Mouse (Mus musculus) kidney, adult 2 months (tissue): ENCODE results near the gene Pafah1b3. TPM values are rescaled to one million over a fixed set of nuclear protein-coding genes. Genes with fewer than 3 reads are reported as not detected.

Experiments used
- DNase-seq: peaks from one replicate; pipeline ENCODE4 v3.0.0; 2021
- H3K27ac ChIP-seq: fragments of 200-500 bp; 2 replicates; pipeline ENCODE4 v1.5.1; 2012; ENCODE audit warnings: low read depth, low read length, control low read depth, inconsistent platforms; ENCODE audit not compliant: insufficient read depth
- H3K27me3 ChIP-seq: fragments of 200-500 bp; replicated peaks from 2 replicates; pipeline ENCODE4 v1.6.1; 2012; ENCODE audit warnings: mild to moderate bottlenecking, moderate library complexity, low read length, inconsistent platforms; ENCODE audit not compliant: control insufficient read depth, insufficient read depth
- H3K36me3 ChIP-seq: fragments of 200-500 bp; 2 replicates; pipeline ENCODE4 v1.6.1; 2012; ENCODE audit warnings: mild to moderate bottlenecking, moderate library complexity, low read length, inconsistent platforms; ENCODE audit not compliant: control insufficient read depth, insufficient read depth
- H3K4me1 ChIP-seq: fragments of 200-500 bp; 2 replicates; pipeline ENCODE4 v1.6.1; 2011; ENCODE audit warnings: low read length; ENCODE audit not compliant: control insufficient read depth, insufficient read depth
- H3K4me3 ChIP-seq: fragments of 200-500 bp; 2 replicates; pipeline ENCODE4 v1.5.1; 2011; ENCODE audit warnings: mild to moderate bottlenecking, low read depth, low read length, control low read depth; ENCODE audit not compliant: insufficient read depth
- CTCF ChIP-seq: fragments of 200-500 bp; conservative IDR thresholded peaks from 2 replicates; pipeline ENCODE4 v1.5.1; 2011; ENCODE audit warnings: low read depth, mild to moderate bottlenecking, control low read depth, low read length, moderate library complexity, mixed read lengths; ENCODE audit not compliant: insufficient read depth, insufficient read length
- POLR2A ChIP-seq: fragments of 200-500 bp; IDR thresholded peaks from one replicate; pipeline ENCODE4 v1.6.1; 2011; ENCODE audit warnings: low read depth, low read length, control low read depth
- WGBS: fragments of 180-500 bp; shearing (Covaris S2); methylation state at CpG from one replicate; pipeline ENCODE4 v1.1.7; 2018; 5-methylcytosine and 5-hydroxymethylcytosine counted together
- polyA plus RNA-seq: library from polyadenylated mRNA; depleted of rRNA; stranded (reverse); fragments of >200 nt; gene quantifications from 2 replicates; pipeline ENCODE4 v1.2.3, GENCODE M21; 2012

Gene Pafah1b3
- polyA plus RNA-seq, 1 experiment, result 48.9 TPM

GRCm38 (mm10) chr7:25284766-25285165, 13.0 kb downstream of the Pafah1b3 start:
- Histone ChIP-seq H3K36me3 (no peaks in the 10 kb centered on the region; the same call in 1 of the 2 replicates), H3K4me3 (no peak overlapping the region), H3K4me1 (peaks cover 20% of the 10 kb centered on the region), H3K27me3 (no peaks in the 10 kb centered on the region), H3K27ac (no peak overlapping the region)
- TF ChIP-seq CTCF, result no peak
- TF ChIP-seq POLR2A, result no peak
- no peak for DNase-seq
- 53% methylated on average over 5 of the region's 5 CpGs for WGBS

- Histone ChIP-seq H3K27ac (no peak overlapping the region), H3K27me3 (no peaks in the 10 kb centered on the region), H3K36me3 (no peaks in the 10 kb centered on the region; the same call in 1 of the 2 replicates), H3K4me3 (no peak overlapping the region), H3K4me1 (peaks cover 20% of the 10 kb centered on the region)
- 63% methylated on average over 2 of the region's 2 CpGs for WGBS
- DNase-seq, result no peak
- TF ChIP-seq POLR2A, result no peak
Observed at GRCm38 (mm10) chr7:25284171-25284570, 13.6 kb downstream of the Pafah1b3 start.

DNA sequence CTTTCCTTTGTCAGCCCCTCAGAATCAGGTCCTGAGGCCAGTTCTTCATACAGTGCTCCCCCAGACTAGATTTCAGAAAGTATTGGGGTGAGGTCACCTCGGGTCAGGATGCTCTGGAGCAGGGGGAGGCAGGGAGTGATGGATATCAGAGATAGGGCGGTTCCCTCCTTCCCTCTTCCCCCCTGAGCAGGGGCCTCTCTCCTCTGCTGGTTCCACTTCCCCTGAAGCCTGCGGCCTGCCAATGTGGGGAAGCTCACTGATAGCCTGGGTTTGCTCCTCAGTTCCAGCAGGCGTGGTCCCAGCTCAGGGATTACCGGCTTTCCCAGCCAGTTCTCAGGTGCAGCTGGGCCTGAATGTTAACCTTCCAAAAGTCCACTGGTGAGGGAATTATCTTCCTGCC, 14.1 kb downstream of the Pafah1b3 start:
- no peaks in the 10 kb centered on the region for H3K27me3 ChIP-seq
- WGBS, result 53% methylated on average over 5 of the region's 5 CpGs
- no peak overlapping the region for H3K4me3 ChIP-seq
- H3K4me1 ChIP-seq, result peaks cover 20% of the 10 kb centered on the region
- no peak for TF ChIP-seq POLR2A
- TF ChIP-seq CTCF, result no peak
- no peak for DNase-seq
- H3K27ac ChIP-seq, result no peak overlapping the region
- H3K36me3 ChIP-seq, result no peaks in the 10 kb centered on the region; the same call in 1 of the 2 replicates

DNA sequence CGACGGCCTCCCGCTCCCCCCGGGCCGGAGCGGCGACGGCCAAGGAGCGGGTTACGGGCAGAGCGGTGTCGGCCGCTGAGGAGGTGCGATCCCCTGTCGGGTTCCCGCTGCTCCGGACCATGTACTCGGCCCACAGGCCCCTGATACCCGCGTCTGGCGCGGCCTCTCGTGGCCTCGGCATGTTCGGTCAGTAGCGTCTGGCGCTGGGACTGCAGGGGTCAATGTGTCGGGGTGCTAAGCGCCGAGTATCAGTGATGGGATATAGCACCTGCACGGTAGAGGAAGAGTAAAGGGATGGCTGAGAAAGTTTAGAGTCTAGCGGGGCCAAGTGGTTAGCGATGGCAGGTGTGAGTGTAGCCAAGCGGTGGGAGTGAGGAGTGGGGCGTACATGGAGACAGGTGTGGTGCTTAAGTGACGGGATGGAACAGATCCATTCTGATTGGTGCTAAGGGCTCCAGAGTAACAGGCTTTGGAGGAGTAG, 15.0 kb downstream of the Pafah1b3 start:
- peak; percentile 57 for DNase-seq
- H3K27ac ChIP-seq, result peak overlapping the region; percentile 21; the same call in 1 of the 2 replicates
- H3K4me1 ChIP-seq, result peaks cover 23% of the 10 kb centered on the region
- no peaks in the 10 kb centered on the region; the same call in 1 of the 2 replicates for H3K36me3 ChIP-seq
- peak overlapping the region; percentile 67 for H3K4me3 ChIP-seq
- TF ChIP-seq POLR2A, result no peak
- no peak for TF ChIP-seq CTCF
- no peaks in the 10 kb centered on the region for H3K27me3 ChIP-seq
- WGBS, result 1% methylated on average over 30 of the region's 36 CpGs

DNA sequence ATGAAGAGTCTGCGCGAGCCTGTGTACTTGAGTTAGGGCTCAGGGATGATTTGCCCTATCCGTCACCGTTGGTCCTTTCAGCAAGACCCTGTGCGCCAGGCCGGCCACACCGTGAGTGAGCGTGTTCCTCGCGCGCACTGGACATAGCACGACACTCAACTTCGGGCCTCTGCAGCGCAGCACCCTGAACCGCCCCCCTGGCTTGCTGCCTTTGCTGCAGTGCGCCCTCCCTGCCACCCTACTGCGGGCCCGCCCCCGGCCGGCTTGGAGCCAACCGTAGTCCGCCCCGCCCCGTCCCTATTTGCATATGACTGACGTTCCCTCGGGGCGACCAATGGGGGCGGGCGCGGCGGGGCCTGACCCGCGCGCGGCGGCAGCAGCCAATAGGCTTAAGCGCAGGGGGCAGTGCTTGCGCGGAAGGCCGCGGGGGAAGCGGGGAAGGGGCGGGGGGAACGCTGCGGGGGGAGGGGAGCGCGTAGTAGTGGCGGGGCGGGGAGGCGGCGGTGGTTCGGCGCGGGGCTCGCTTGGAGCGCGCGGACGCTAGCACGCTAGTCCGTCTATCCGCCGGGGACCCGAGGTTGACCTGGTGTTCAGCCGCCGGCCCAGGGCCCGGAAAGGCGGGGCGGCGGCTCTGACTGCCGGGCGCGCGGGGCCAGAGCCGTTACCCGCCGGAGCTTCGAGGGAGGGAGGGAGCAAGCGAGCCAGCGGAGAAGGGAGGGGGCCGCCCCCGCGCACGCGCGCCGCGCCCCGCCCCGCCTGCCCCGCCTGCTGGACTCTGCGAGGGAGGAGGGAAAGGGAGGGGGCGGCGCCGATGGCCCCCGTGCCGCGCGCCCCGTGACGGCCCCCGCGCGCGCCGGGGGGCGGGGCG, 15.8 kb downstream of the Pafah1b3 start:
- H3K27ac ChIP-seq, result peak overlapping the region; percentile 88
- peak overlapping the region; percentile 67 for H3K4me3 ChIP-seq
- H3K4me1 ChIP-seq, result peaks cover 28% of the 10 kb centered on the region
- WGBS, result 2% methylated on average over 92 of the region's 108 CpGs
- DNase-seq, result peak; percentile 99
- TF ChIP-seq POLR2A (peak; percentile 62), CTCF (no peak)
- no peaks in the 10 kb centered on the region; the same call in 1 of the 2 replicates for H3K36me3 ChIP-seq
- no peaks in the 10 kb centered on the region for H3K27me3 ChIP-seq

GRCm38 (mm10) chr7:25281166-25281733, 16.5 kb downstream of the Pafah1b3 start:
- peaks cover 29% of the 10 kb centered on the region for H3K4me1 ChIP-seq
- peak overlapping the region; percentile 88 for H3K27ac ChIP-seq
- H3K36me3 ChIP-seq, result no peaks in the 10 kb centered on the region; the same call in 1 of the 2 replicates
- peak overlapping the region; percentile 37 for H3K4me3 ChIP-seq
- WGBS, result 26% methylated on average over 12 of the region's 12 CpGs
- no peak for DNase-seq
- no peaks in the 10 kb centered on the region for H3K27me3 ChIP-seq
- TF ChIP-seq CTCF (no peak), POLR2A (no peak)
